Mouse (Mus musculus) cerebellum, adult 2 months (tissue): ENCODE data around the gene Xrcc1. TPM values are rescaled to one million over a fixed set of nuclear protein-coding genes. Genes with fewer than 3 reads are reported as not detected.
A peak's percentile ranks its signal among the peaks of the same experiment; 100 is the strongest.

Source experiments
- DNase-seq, 2 experiments: peaks; one replicate each; pipeline ENCODE4 v3.0.0; 2021
- H3K27ac ChIP-seq: fragments of 200-500 bp; 2 replicates; pipeline ENCODE4 v1.5.1; 2012; ENCODE audit warnings: low read length, control low read depth, inconsistent platforms; ENCODE audit not compliant: insufficient read depth
- H3K27me3 ChIP-seq: fragments of 200-500 bp; 2 replicates; pipeline ENCODE4 v1.6.1; 2012; ENCODE audit warnings: inconsistent platforms, mild to moderate bottlenecking, low read length, moderate library complexity; ENCODE audit not compliant: control insufficient read depth, insufficient read depth
- H3K4me1 ChIP-seq: fragments of 200-500 bp; 2 replicates; pipeline ENCODE4 v1.6.1; 2011; ENCODE audit warnings: low read length; ENCODE audit not compliant: control insufficient read depth, insufficient read depth
- H3K4me3 ChIP-seq: fragments of 200-500 bp; replicated peaks from 2 replicates; pipeline ENCODE3; 2011; ENCODE audit warnings: mild to moderate bottlenecking, low read depth, low read length, control low read depth; ENCODE audit not compliant: insufficient read depth
- CTCF ChIP-seq: fragments of 200-500 bp; IDR thresholded peaks from 2 replicates; pipeline ENCODE4 v1.5.1; 2011; ENCODE audit warnings: low read depth, mild to moderate bottlenecking, control low read depth, low read length, moderate library complexity, borderline replicate concordance; ENCODE audit not compliant: insufficient read depth
- POLR2A ChIP-seq: fragments of 200-500 bp; IDR thresholded peaks from 2 replicates; pipeline ENCODE4 v1.6.1; 2011; ENCODE audit warnings: low read length, control low read depth, borderline replicate concordance; ENCODE audit not compliant: insufficient read depth
- WGBS: fragments of 180-500 bp; shearing (Covaris S2); methylation state at CpG from one replicate; pipeline ENCODE4 v1.1.7; 2018; 5-methylcytosine and 5-hydroxymethylcytosine counted together
- polyA plus RNA-seq: library from polyadenylated mRNA; depleted of rRNA; stranded (reverse); fragments of >200 nt; gene quantifications from 2 replicates; pipeline ENCODE4 v1.2.3, GENCODE M21; 2012

The Xrcc1 gene
- polyA plus RNA-seq, 1 experiment, result 46.2 TPM

DNA sequence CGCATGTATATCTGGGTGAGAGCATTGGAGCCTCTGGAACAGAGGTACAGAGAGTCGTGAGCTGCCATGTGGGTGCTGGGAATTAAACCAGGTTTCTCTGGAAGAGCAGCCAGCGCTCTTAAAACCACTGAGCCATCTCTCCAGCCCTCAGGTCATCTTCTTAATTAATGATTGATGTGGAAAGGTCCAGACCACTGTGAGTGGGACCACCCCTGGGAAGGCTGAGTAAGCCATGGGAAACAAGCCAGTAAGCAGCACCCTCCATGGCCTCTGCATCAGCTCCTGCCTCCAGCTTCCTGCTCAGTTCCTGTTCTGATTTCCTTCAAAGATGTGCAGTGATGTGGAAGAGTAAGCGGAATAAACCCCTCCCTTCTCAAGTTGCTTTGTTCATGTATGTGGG, 46.1 kb downstream of the Xrcc1 start:
- Histone ChIP-seq H3K27ac (no peak overlapping the region), H3K4me1 (peaks cover 5% of the 10 kb centered on the region), H3K4me3 (no peak overlapping the region), H3K27me3 (no peaks in the 10 kb centered on the region)
- no peak for TF ChIP-seq CTCF
- TF ChIP-seq POLR2A, result no peak
- 63% methylated on average over 4 of the region's 4 CpGs for WGBS
- DNase-seq, result no peak

DNA sequence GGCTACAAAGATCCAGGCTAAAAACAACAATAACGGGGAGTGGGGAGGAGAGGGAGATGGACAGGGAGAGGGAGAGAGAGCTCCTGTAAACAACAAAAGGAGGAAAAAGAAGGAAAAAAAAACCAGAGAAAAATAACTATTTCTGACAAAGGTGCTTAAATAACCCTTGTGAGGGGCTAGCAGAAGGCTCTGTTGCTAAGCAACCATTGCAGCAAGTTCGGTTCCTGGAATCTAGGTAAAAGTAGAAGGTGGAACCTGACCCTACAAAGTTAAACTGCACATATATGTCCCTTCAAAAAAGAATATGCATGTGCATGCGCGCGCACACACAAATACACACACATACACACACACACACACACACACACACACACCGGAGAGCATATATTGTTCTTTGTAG, 46.7 kb downstream of the Xrcc1 start:
- TF ChIP-seq POLR2A, result no peak
- TF ChIP-seq CTCF, result no peak
- no peak overlapping the region for H3K27ac ChIP-seq
- no peaks in the 10 kb centered on the region for H3K27me3 ChIP-seq
- DNase-seq, result no peak
- WGBS, result 86% methylated on average over 6 of the region's 6 CpGs
- H3K4me3 ChIP-seq, result no peak overlapping the region
- H3K4me1 ChIP-seq, result peaks cover 5% of the 10 kb centered on the region

DNA sequence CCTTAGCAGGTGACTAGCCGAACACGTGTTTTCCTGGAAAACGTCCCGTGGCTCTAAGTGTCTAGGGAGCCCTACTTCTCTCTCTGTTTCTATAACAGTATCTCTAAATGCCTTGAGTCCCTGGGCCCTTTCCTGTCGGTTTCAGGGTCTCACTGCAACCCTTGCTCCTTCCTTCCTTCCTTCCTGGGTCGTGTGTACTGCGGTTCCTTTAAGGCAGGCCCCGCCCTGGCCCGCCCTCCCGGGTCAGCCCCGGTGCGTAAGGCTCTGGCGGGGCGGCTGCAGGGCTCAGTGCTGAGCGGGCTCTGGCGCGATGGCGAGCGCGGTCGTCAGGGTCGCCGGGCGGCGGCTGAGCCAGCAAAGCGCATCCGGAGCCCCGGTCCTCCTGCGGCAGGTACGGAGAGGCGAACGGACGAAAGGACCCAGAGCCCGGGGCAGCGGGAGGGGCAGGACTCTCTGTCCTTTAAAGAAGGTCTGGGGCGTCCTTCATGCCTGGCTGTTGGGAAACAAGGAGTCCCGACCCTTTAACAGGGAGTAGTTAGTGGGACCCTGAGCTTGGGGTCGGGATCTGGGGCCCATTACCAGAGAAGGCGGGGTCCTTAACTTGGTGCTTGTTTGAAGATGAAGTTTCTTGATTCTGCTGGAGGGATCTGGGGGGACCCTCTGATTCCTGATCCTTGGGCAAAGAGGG, 47.7 kb downstream of the Xrcc1 start:
- H3K4me3 ChIP-seq, result peak overlapping the region; percentile 89
- H3K27me3 ChIP-seq, result no peaks in the 10 kb centered on the region
- peaks cover 5% of the 10 kb centered on the region for H3K4me1 ChIP-seq
- peak; percentile 75 to 77 for DNase-seq
- 2% methylated on average over 39 of the region's 39 CpGs for WGBS
- H3K27ac ChIP-seq, result peak overlapping the region; percentile 70
- TF ChIP-seq POLR2A (peak; percentile 82), CTCF (no peak)

DNA sequence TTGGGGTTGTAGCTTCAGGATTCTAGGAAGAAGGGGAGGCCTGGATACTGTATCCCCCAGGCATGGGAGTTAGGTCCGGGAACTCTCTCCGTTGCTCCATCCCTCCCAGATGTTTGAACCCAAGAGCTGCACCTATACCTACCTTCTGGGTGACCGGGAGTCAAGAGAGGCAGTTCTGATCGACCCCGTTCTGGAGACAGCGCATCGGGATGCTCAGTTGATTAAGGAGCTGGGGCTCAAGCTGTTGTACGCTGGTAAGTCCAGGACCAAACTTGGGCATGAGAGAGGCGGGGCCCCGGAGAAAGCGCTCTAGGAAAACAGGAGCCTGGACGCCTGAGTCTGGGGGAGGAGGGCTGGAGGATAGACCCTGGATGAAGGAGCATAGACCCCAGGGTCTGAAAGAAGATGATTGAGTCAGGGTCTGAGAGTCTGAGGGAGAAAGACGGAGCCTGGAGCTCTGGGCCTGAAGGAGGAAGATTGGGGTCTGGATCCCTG, 48.3 kb downstream of the Xrcc1 start:
- peaks cover 5% of the 10 kb centered on the region for H3K4me1 ChIP-seq
- TF ChIP-seq POLR2A (no peak), CTCF (no peak)
- 6% methylated on average over 13 of the region's 13 CpGs for WGBS
- peak in 1 of 2 experiments; percentile 32 for DNase-seq
- no peaks in the 10 kb centered on the region for H3K27me3 ChIP-seq
- H3K27ac ChIP-seq, result no peak overlapping the region
- peak overlapping the region; percentile 89 for H3K4me3 ChIP-seq

DNA sequence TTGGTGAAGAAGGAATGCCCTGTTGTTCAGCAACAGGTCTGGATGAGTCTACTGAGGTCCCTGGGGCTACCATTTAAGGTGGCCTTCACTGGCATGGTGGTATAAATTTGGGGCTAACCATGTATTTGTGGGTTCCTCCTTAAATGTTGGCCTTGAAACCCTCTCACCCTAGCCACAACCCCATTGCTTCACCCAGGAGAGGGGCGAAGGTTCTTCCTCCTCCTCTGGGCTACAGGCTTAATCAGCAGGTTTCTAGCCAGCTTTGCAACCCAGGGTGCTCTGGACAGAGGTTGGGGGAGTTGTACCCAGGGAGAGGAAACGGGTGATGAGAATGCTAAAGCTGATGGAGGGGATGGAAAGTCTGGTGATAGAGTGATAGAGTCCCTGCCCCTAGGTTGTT, 49.4 kb downstream of the Xrcc1 start:
- no peaks in the 10 kb centered on the region for H3K27me3 ChIP-seq
- no peak overlapping the region for H3K27ac ChIP-seq
- 84% methylated on average over 2 of the region's 2 CpGs for WGBS
- no peak for DNase-seq
- no peak for TF ChIP-seq POLR2A
- no peak for TF ChIP-seq CTCF
- H3K4me3 ChIP-seq, result no peak overlapping the region
- peaks cover 5% of the 10 kb centered on the region for H3K4me1 ChIP-seq

DNA sequence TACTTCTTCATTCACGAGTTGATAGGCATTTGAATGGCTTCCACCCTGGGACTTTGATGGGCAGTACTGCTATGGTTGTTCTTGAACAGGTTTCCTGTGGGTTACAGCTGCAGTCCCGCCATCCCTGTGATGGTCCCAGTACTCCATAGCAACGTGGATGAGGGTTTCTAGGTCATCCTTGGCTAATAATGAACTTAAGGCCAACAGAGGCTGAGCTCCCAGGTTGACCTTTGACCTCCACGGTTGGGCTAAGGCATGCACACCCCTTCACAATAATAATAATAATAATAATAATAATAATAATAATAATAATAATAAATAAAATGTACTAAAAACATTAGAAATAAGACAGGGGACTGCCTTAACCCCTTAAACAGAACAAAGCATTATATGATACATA, 52.0 kb downstream of the Xrcc1 start:
- no peaks in the 10 kb centered on the region for H3K27me3 ChIP-seq
- H3K27ac ChIP-seq, result no peak overlapping the region
- DNase-seq, result no peak
- TF ChIP-seq CTCF, result no peak
- no peak for TF ChIP-seq POLR2A
- H3K4me3 ChIP-seq, result no peak overlapping the region
- peaks cover 5% of the 10 kb centered on the region for H3K4me1 ChIP-seq
- 64% methylated on average over 4 of the region's 4 CpGs for WGBS

DNA sequence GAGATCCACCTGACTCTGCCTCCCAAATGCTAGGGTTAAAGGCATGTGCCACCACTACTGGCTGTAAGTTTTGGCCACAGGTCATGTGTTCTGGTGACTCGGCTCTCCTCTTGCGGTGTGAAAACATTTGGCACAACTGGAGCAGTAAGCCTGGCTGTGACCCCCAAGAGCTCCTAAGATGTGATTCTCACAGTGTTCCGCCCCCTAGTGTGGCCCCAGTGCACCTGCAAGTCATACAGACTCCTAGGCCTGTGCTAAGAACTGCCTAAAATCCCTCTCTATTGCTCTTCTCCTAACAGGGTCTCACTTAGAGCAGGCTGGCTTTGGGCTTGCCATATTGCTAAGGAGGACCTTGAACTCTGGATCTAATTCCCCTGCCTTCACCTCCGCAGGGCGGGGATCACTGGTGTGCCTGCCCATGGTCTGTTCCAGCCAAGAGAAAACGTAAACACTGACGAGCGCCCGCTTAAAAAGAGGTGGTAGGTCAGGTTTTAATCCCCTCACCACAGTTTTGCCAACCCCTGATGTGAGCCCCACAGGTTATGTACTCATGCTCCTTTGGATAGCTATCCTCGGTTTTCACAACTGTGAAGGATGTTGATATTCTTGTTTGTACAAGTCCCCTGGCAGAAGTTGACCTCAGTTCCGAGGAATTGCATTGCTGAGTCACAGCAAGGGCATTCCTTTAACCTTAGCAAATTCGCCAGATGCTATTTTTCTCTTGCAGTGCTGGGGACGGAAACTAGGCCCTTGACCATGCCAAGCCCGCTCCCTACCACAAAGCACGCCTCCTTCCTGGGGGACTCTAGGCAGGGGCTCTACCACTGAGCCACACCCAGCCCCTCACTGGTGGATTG, 53.4 kb downstream of the Xrcc1 start:
- H3K4me3 ChIP-seq, result no peak overlapping the region
- TF ChIP-seq POLR2A (no peak), CTCF (peak; percentile 21; the same call in 1 of the 2 replicates)
- peaks cover 3% of the 10 kb centered on the region; the same call in 1 of the 2 replicates for H3K4me1 ChIP-seq
- no peaks in the 10 kb centered on the region for H3K27me3 ChIP-seq
- no peak overlapping the region for H3K27ac ChIP-seq
- WGBS, result 84% methylated on average over 15 of the region's 15 CpGs
- no peak for DNase-seq

DNA sequence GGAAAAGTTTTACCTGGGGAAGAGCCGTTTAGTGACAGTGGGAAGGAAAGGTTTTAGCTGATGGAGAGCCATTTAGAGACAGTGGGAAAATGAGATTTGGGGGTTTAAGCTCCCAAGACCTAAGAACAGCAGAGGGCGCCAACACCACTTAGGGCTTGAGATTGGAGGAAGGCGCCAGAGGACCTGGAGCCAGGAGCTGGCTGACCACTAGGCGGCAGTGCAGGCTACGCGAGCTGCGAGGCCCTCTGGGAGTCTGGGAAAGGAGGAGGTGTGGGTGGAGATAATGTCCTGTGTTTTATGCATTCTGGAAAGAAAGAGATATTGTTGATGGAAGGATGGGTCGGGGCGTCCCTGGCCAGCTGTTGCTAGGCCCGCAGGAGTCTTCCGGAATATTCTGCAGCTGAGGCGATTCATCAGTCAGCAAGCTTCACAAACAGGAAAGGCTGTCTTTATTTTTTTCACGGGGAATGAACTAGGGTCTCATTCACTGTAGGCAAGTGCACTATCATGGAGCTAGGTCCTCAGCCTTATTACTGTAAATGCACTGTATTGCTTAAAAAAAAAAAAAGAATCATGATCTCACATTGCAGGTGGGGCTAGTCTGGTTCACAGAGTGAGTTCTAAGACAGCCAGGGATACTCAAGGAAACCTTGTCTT, 55.0 kb downstream of the Xrcc1 start:
- no peak overlapping the region for H3K27ac ChIP-seq
- 2% methylated on average over 13 of the region's 13 CpGs for WGBS
- H3K27me3 ChIP-seq, result no peaks in the 10 kb centered on the region
- peak; percentile 93 to 96 for DNase-seq
- H3K4me3 ChIP-seq, result peak overlapping the region; percentile 62
- H3K4me1 ChIP-seq, result no peaks in the 10 kb centered on the region
- TF ChIP-seq POLR2A, result no peak
- peak; percentile 100 for TF ChIP-seq CTCF
